Mouse (Mus musculus) lung, postnatal 0 days (tissue): Measurements from ENCODE around the gene Tfip11.

Source experiments
- CTCF ChIP-seq: IDR thresholded peaks from 2 replicates; pipeline ENCODE4 v1.5.1; 2016; ENCODE audit warnings: antibody characterized with exemption, mild to moderate bottlenecking
- EP300 ChIP-seq: IDR thresholded peaks from 2 replicates; pipeline ENCODE4 v1.6.1; 2016; ENCODE audit warnings: antibody characterized with exemption, mild to moderate bottlenecking, control low read depth

DNA sequence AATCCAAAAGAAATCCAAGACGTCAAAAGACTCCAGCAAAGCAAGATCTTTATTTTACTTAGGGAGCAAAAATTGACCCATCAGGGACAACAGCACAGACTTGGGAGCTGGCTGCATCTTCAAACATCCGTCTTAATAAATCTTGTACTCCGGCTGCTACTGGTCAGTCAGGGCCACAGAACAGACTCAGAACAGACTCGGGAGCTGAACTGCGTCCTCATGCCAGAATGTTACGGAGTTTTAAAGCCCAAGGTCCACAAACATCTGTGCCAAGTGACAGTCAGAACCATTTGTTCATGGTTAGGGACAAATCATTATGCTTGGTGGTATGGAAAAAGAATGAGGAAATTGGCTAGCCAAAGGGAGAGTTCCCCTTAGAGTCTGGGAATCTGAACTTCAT is 2.9 kb upstream of the Tfip11 start:
- TF ChIP-seq EP300 (no peak), CTCF (no peak)
